Mouse (Mus musculus) small intestine, adult 2 months (tissue): ENCODE measurements around the gene Hoxd9. TPM values are rescaled to one million over a fixed set of nuclear protein-coding genes. Genes with fewer than 3 reads are reported as not detected.

Experiments
- H3K27ac ChIP-seq: fragments of 200-500 bp; 2 replicates; pipeline ENCODE4 v1.5.1; 2012; ENCODE audit warnings: low read depth, low read length, control low read depth, inconsistent platforms; ENCODE audit not compliant: insufficient read depth
- H3K27me3 ChIP-seq: fragments of 200-500 bp; 2 replicates; pipeline ENCODE4 v1.6.1; 2012; ENCODE audit warnings: mild to moderate bottlenecking, moderate library complexity, low read length, inconsistent platforms; ENCODE audit not compliant: control insufficient read depth, insufficient read depth
- H3K36me3 ChIP-seq: fragments of 200-500 bp; 2 replicates; pipeline ENCODE4 v1.6.1; 2012; ENCODE audit warnings: mild to moderate bottlenecking, low read length, control low read depth, inconsistent platforms; ENCODE audit not compliant: control insufficient read depth, insufficient read depth
- H3K4me1 ChIP-seq: fragments of 200-500 bp; 2 replicates; pipeline ENCODE4 v1.6.1; 2012; ENCODE audit warnings: low read length, inconsistent platforms, mixed read lengths; ENCODE audit not compliant: control insufficient read depth, insufficient read depth, insufficient read length
- H3K4me3 ChIP-seq: fragments of 200-500 bp; 2 replicates; pipeline ENCODE4 v1.5.1; 2012; ENCODE audit warnings: low read depth, mild to moderate bottlenecking, control low read depth, inconsistent platforms, low read length, moderate library complexity
- CTCF ChIP-seq: fragments of 200-500 bp; IDR thresholded peaks from 2 replicates; pipeline ENCODE4 v1.5.1; 2012; ENCODE audit warnings: low read depth, mild to moderate bottlenecking, control low read depth, inconsistent platforms, low read length, moderate library complexity, mixed read lengths; ENCODE audit not compliant: insufficient replicate concordance, insufficient read length; ENCODE audit errors: extremely low read depth
- POLR2A ChIP-seq: fragments of 200-500 bp; IDR thresholded peaks from 2 replicates; pipeline ENCODE4 v1.6.1; 2012; ENCODE audit warnings: low read depth, mild to moderate bottlenecking, control low read depth, inconsistent platforms, low read length, moderate library complexity
- WGBS: fragments of 180-500 bp; shearing (Covaris S2); methylation state at CpG from one replicate; pipeline ENCODE4 v1.1.7; 2018; 5-methylcytosine and 5-hydroxymethylcytosine counted together
- polyA plus RNA-seq: library from polyadenylated mRNA; depleted of rRNA; stranded (reverse); fragments of >200 nt; gene quantifications from 2 replicates; pipeline ENCODE4 v1.2.3, GENCODE M21; 2012

The Hoxd9 gene
- polyA plus RNA-seq, 1 experiment, result 0.34 TPM

GRCm38 (mm10) chr2:74734451-74734850 is 36.9 kb downstream of the Hoxd9 start:
- H3K4me1 ChIP-seq, result peaks cover 2% of the 10 kb centered on the region; the same call in 1 of the 2 replicates
- H3K4me3 ChIP-seq, result no peak overlapping the region
- peaks cover 75% of the 10 kb centered on the region for H3K27me3 ChIP-seq
- WGBS, result 9% methylated on average over 13 of the region's 13 CpGs
- H3K27ac ChIP-seq, result no peak overlapping the region
- H3K36me3 ChIP-seq, result no peaks in the 10 kb centered on the region
- TF ChIP-seq POLR2A (no peak), CTCF (no peak)

GRCm38 (mm10) chr2:74734996-74735811 is 37.7 kb downstream of the Hoxd9 start:
- H3K4me3 ChIP-seq, result no peak overlapping the region
- TF ChIP-seq CTCF, result no peak
- TF ChIP-seq POLR2A, result no peak
- H3K27me3 ChIP-seq, result peaks cover 81% of the 10 kb centered on the region
- H3K4me1 ChIP-seq, result peaks cover 2% of the 10 kb centered on the region; the same call in 1 of the 2 replicates
- H3K27ac ChIP-seq, result no peak overlapping the region
- 27% methylated on average over 27 of the region's 27 CpGs for WGBS
- H3K36me3 ChIP-seq, result no peaks in the 10 kb centered on the region

GRCm38 (mm10) chr2:74735851-74736687 is 38.5 kb downstream of the Hoxd9 start:
- H3K4me3 ChIP-seq, result no peak overlapping the region
- 24% methylated on average over 42 of the region's 42 CpGs for WGBS
- no peak overlapping the region for H3K27ac ChIP-seq
- peaks cover 82% of the 10 kb centered on the region for H3K27me3 ChIP-seq
- H3K36me3 ChIP-seq, result no peaks in the 10 kb centered on the region
- peaks cover 2% of the 10 kb centered on the region; the same call in 1 of the 2 replicates for H3K4me1 ChIP-seq
- TF ChIP-seq POLR2A (no peak), CTCF (no peak)

GRCm38 (mm10) chr2:74736688-74737577 is 39.4 kb downstream of the Hoxd9 start:
- 27% methylated on average over 15 of the region's 15 CpGs for WGBS
- Histone ChIP-seq H3K27me3 (peaks cover 79% of the 10 kb centered on the region), H3K36me3 (no peaks in the 10 kb centered on the region), H3K4me3 (no peak overlapping the region), H3K27ac (no peak overlapping the region), H3K4me1 (peaks cover 2% of the 10 kb centered on the region; the same call in 1 of the 2 replicates)
- TF ChIP-seq CTCF, result no peak
- TF ChIP-seq POLR2A, result no peak

GRCm38 (mm10) chr2:74737578-74738070 is 40.1 kb downstream of the Hoxd9 start:
- H3K27me3 ChIP-seq, result peaks cover 74% of the 10 kb centered on the region
- no peak overlapping the region for H3K4me3 ChIP-seq
- 32% methylated on average over 7 of the region's 7 CpGs for WGBS

More at GRCm38 (mm10) chr2:74737578-74738070, 40.1 kb downstream of the Hoxd9 start:
- TF ChIP-seq POLR2A (no peak), CTCF (no peak)
- H3K27ac ChIP-seq, result no peak overlapping the region
- no peaks in the 10 kb centered on the region for H3K36me3 ChIP-seq
- peaks cover under 1% of the 10 kb centered on the region; the same call in 1 of the 2 replicates for H3K4me1 ChIP-seq
